Mouse (Mus musculus) intestine, postnatal 0 days (tissue): ENCODE data around the gene Spen. TPM values are rescaled to one million over a fixed set of nuclear protein-coding genes. Genes with fewer than 3 reads are reported as not detected.

ENCODE experiments used
- ATAC-seq: fragments of 200-750 bp; cut with Nextera tagmentation; 2 replicates; pipeline ENCODE4 v1.8.0; 2017; ENCODE audit warnings: mild to moderate bottlenecking, moderate TSS enrichment, moderate library complexity
- H3K27ac ChIP-seq: fragments of 300-500 bp; sonication (generic); 2 replicates; pipeline ENCODE4 v1.5.1; 2014; ENCODE audit warnings: mild to moderate bottlenecking, low read depth, low read length, moderate library complexity
- H3K27me3 ChIP-seq: fragments of 300-500 bp; sonication (generic); replicated peaks from 2 replicates; pipeline ENCODE4 v1.6.1; 2014; ENCODE audit warnings: low read length, mixed read lengths; ENCODE audit not compliant: control insufficient read depth, insufficient read depth
- H3K36me3 ChIP-seq: fragments of 300-500 bp; sonication (generic); 2 replicates; pipeline ENCODE4 v1.6.1; 2014; ENCODE audit warnings: mild to moderate bottlenecking, moderate library complexity; ENCODE audit not compliant: control insufficient read depth, insufficient read depth
- H3K4me1 ChIP-seq: fragments of 300-500 bp; sonication (generic); replicated peaks from 2 replicates; pipeline ENCODE4 v1.6.1; 2014; ENCODE audit warnings: antibody characterized with exemption, low read length, mixed read lengths; ENCODE audit not compliant: control insufficient read depth, insufficient read depth
- H3K4me2 ChIP-seq: fragments of 300-500 bp; sonication (generic); replicated peaks from 2 replicates; pipeline ENCODE4 v1.6.1; 2014; ENCODE audit warnings: low read depth, mild to moderate bottlenecking, moderate library complexity
- H3K4me3 ChIP-seq: fragments of 300-500 bp; sonication (generic); 2 replicates; pipeline ENCODE4 v1.5.1; 2014; ENCODE audit warnings: low read depth, low read length
- H3K9ac ChIP-seq: fragments of 300-500 bp; sonication (generic); 2 replicates; pipeline ENCODE4 v1.6.1; 2014; ENCODE audit warnings: mild to moderate bottlenecking, low read depth, low read length
- H3K9me3 ChIP-seq: fragments of 300-500 bp; sonication (generic); 2 replicates; pipeline ENCODE4 v1.6.1; 2016; ENCODE audit warnings: mixed run types; ENCODE audit not compliant: control insufficient read depth
- CTCF ChIP-seq: sonication (generic); IDR thresholded peaks from 2 replicates; pipeline ENCODE4 v1.5.1; 2016; ENCODE audit warnings: low read depth, mild to moderate bottlenecking, control low read depth, antibody characterized with exemption, moderate library complexity
- WGBS: fragments of 180-500 bp; shearing (Covaris S2); extraction: QIAGEN DNeasy Blood & Tissue Kit; methylation state at CpG from one replicate; pipeline ENCODE4 v1.1.7; 2014; 5-methylcytosine and 5-hydroxymethylcytosine counted together
- polyA plus RNA-seq: library from polyadenylated mRNA; unstranded; fragments of >200 nt; fragmentation: Nextera tagmentation; extraction: Ambion mirVana; gene quantifications from 2 replicates; pipeline ENCODE4 v1.2.1, GENCODE M21; 2015

The Spen gene
- polyA plus RNA-seq, 1 experiment from 2014 or later, result 3.2 TPM

DNA sequence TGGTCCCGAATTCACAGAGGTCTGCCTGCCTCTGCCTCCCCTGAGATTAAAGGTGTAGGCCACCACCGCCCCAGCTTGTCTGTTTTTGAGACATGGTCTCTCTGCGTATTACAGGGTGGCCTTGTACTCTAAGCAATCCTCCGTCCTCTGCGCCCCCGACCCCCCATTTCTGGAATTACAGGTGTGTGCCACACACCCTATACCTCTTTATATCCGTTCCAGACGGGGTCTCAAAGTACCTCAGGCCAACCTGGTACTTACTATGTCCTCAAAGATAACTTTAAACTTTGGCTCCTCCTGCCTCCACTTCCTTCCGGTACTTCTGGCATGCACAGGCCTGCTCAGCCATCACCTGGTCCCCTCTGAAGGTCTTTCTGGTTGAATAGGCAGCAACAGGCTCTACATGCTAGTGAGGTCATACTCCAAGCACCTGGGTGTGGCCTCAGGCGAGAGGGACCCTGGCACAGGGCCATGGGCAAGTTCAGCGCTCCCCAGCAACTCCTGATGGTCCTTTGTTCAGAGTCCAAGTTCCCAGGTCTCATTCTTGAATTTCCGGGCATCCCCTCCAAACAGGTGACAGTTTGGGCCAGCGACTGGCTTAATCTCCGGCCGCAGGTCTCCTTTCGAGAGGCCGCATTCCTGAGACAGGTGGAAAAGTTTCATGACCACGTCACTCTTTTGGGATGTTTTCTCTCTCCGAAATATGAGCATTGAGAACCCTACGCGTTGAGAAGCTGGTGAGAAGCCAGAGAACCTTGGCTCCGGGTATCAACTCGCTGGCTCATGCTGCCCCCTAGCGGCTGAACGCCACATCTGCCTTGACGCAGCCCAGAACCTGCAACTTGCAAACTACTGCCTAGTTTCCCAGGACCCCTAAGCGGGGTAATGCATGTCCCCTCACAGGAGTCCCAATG, 36.6 kb upstream of the Spen start:
- Histone ChIP-seq H3K27ac (peak overlapping the region; percentile 90), H3K9ac (no peak overlapping the region), H3K4me3 (0 out of 2 replicates have a peak overlapping the region, but pooled peaks have one; percentile 9), H3K9me3 (no peaks in the 10 kb centered on the region), H3K27me3 (no peaks in the 10 kb centered on the region), H3K36me3 (peaks cover 30% of the 10 kb centered on the region; the same call in 1 of the 2 replicates), H3K4me2 (peak overlapping the region; percentile 55), H3K4me1 (peaks cover 8% of the 10 kb centered on the region)
- 32% methylated on average over 27 of the region's 27 CpGs for WGBS
- peak; percentile 96 for TF ChIP-seq CTCF
- ATAC-seq, result peak; percentile 48

DNA sequence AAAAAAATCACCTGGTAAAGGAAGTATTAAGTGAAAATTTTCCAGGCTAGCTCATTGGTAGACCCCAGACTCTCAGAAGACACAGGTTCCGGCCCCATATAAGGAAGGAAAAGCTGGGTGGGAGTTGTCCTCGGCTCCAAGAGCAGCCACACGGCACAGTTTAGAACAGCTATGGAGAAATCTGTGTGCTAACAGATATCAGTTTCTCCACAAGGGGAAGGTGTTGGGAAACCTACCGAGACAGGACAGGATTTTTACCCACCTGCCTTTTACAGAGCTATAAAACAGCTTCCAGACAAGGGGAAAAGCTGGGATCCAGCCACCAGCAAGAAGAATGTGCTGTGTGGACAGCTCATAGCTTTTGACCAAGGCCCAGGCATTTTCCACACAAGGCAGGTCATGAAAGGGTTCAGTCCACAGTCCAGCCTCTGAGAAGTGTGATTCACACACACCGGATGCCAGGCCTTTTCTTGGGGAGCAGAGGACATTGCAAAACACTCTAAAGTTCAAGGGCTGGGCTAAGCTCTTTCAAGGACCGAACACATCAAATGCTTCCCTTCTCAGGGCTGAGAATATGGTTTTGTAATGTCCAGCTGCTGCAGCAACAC, 35.1 kb upstream of the Spen start:
- peak overlapping the region; percentile 23; the same call in 1 of the 2 replicates for H3K9ac ChIP-seq
- H3K27me3 ChIP-seq, result no peaks in the 10 kb centered on the region
- peak overlapping the region; percentile 40 for H3K4me2 ChIP-seq
- 19% methylated on average over 6 of the region's 6 CpGs for WGBS
- H3K4me1 ChIP-seq, result peaks cover 9% of the 10 kb centered on the region
- peaks cover 19% of the 10 kb centered on the region; the same call in 1 of the 2 replicates for H3K36me3 ChIP-seq
- H3K9me3 ChIP-seq, result no peaks in the 10 kb centered on the region
- H3K4me3 ChIP-seq, result no peak overlapping the region
- H3K27ac ChIP-seq, result peak overlapping the region; percentile 90
- TF ChIP-seq CTCF, result peak; percentile 51
- peak; percentile 74 for ATAC-seq

- Histone ChIP-seq H3K4me2 (peak overlapping the region; percentile 1; the same call in 1 of the 2 replicates), H3K4me3 (no peak overlapping the region), H3K27ac (peak overlapping the region; percentile 90), H3K36me3 (peaks cover 18% of the 10 kb centered on the region; the same call in 1 of the 2 replicates), H3K9ac (peak overlapping the region; percentile 23; the same call in 1 of the 2 replicates), H3K27me3 (no peaks in the 10 kb centered on the region), H3K9me3 (no peaks in the 10 kb centered on the region), H3K4me1 (peaks cover 9% of the 10 kb centered on the region)
- no peak for ATAC-seq
- TF ChIP-seq CTCF, result no peak
- 56% methylated on average over 7 of the region's 7 CpGs for WGBS
Measured at GRCm38 (mm10) chr4:141572668-141573358, 34.4 kb upstream of the Spen start.

- Histone ChIP-seq H3K27ac (peak overlapping the region; percentile 90), H3K9ac (no peak overlapping the region), H3K27me3 (no peaks in the 10 kb centered on the region), H3K36me3 (peaks cover 10% of the 10 kb centered on the region; the same call in 1 of the 2 replicates), H3K4me3 (no peak overlapping the region), H3K9me3 (no peaks in the 10 kb centered on the region), H3K4me1 (peaks cover 9% of the 10 kb centered on the region), H3K4me2 (no peak overlapping the region)
- no peak for ATAC-seq
- no peak for TF ChIP-seq CTCF
- WGBS, result 38% methylated on average over 10 of the region's 10 CpGs
Measured at GRCm38 (mm10) chr4:141571934-141572333, 33.5 kb upstream of the Spen start.

DNA sequence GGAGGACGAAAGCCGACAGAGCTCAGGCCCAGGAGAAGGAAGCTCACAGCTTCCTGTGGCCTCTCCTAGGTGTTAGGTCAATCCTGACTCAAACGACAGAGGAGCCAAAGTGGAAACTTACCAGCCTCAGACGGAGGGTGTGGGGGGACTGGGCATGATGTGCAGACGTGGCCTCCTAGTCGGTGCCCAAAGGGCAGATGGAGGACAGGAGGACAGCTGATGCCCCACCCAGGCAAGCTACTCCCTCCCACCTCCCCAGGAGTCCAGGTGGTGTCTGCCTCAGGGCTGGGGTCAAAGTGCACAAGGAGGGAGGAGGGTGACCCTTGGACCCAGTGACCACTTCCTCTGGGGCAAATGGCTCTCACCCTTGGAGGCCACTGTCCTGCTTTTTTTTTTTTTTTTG, 32.9 kb upstream of the Spen start:
- H3K4me3 ChIP-seq, result no peak overlapping the region
- peaks cover 9% of the 10 kb centered on the region for H3K4me1 ChIP-seq
- H3K9me3 ChIP-seq, result no peaks in the 10 kb centered on the region
- ATAC-seq, result peak; percentile 43
- 31% methylated on average over 6 of the region's 6 CpGs for WGBS
- H3K4me2 ChIP-seq, result 0 out of 2 replicates have a peak overlapping the region, but pooled peaks have one; percentile 3
- H3K27me3 ChIP-seq, result no peaks in the 10 kb centered on the region
- H3K36me3 ChIP-seq, result peaks cover 4% of the 10 kb centered on the region; the same call in 1 of the 2 replicates
- H3K27ac ChIP-seq, result peak overlapping the region; percentile 90
- H3K9ac ChIP-seq, result 0 out of 2 replicates have a peak overlapping the region, but pooled peaks have one; percentile 17
- no peak for TF ChIP-seq CTCF
